In genomic region chr2:33720380-33720898, GRCm38 (mm10) we compare ENCODE assay signal across 13 mouse cellular contexts.
DNase-seq lines count a peak whose midpoint lies in the region; ATAC-seq and TF ChIP-seq lines count a peak whose summit lies in the region.
"Had no signal": no experiment of that assay in that cellular context is flagged by ENCODE, and none has a peak within 500 bp of the region (broad histone marks: within the 10 kb centered on the region; RNA-seq: fewer than 3 reads in every experiment).

No protein-coding gene starts in this region.

- TF ChIP-seq POLR2A in MEL (IDR thresholded peaks at IDR 0.05; ENCODE audit: control insufficient read depth in 1 of 2, insufficient read depth in 1 of 2, low read depth in 1 of 2, low read length in 2 of 2, poor library complexity in 1 of 2) = no peak

- peaks cover 0 to 5% of the 10 kb centered on the region in 2 experiments; a peak in 2 of 4 replicates for H3K36me3 ChIP-seq in MEL (ENCODE audit: control insufficient read depth in 1 of 2, insufficient read depth in 2 of 2, low read length in 2 of 2)
- no peaks in the 10 kb centered on the region for H3K36me3 ChIP-seq in forebrain, postnatal 0 days (ENCODE audit: insufficient read depth)
- H3K36me3 ChIP-seq: G1E had no signal

- peak; percentile 69 for ATAC-seq in forebrain, postnatal 0 days

- peaks cover 5 to 9% of the 10 kb centered on the region in 2 experiments for H3K27me3 ChIP-seq in MEL (ENCODE audit: control insufficient read depth in 1 of 2, insufficient read depth in 2 of 2, low read length in 2 of 2)
- peaks cover 10% of the 10 kb centered on the region for H3K27me3 ChIP-seq in forebrain, postnatal 0 days (ENCODE audit: insufficient read depth, low read length)

- no peaks in the 10 kb centered on the region for H3K9me3 ChIP-seq in MEL (replicated peaks; ENCODE audit: insufficient read depth, low read length)
- no peaks in the 10 kb centered on the region for H3K9me3 ChIP-seq in forebrain, postnatal 0 days (ENCODE audit: low read length)
- H3K9me3 ChIP-seq: G1E had no signal

- no peak for TF ChIP-seq CTCF in gastrocnemius, adult 2 months (IDR thresholded peaks at IDR 0.05)
- no peak for TF ChIP-seq CTCF in MEL (IDR thresholded peaks at IDR 0.05 in 2 of 3, conservative IDR thresholded peaks at IDR 0.05 in 1 of 3; ENCODE audit: control insufficient read depth in 1 of 3, insufficient read depth in 1 of 3, low read depth in 2 of 3, low read length in 3 of 3, poor library complexity in 1 of 3, severe bottlenecking in 1 of 3)
- TF ChIP-seq CTCF in forebrain, postnatal 0 days (IDR thresholded peaks at IDR 0.05; ENCODE audit: low read depth) = no peak

- H3K4me3 ChIP-seq in gastrocnemius, adult 2 months = no peak overlapping the region
- H3K4me3 ChIP-seq in MEL (ENCODE audit: control insufficient read depth in 1 of 2, insufficient read depth in 1 of 2, low read depth in 2 of 2, low read length in 2 of 2) = no peak overlapping the region
- no peak overlapping the region for H3K4me3 ChIP-seq in forebrain, postnatal 0 days (ENCODE audit: low read depth, low read length)
- H3K4me3 ChIP-seq: myocyte had no signal

- no peak for TF ChIP-seq RAD21 in MEL (IDR thresholded peaks at IDR 0.05; ENCODE audit: low read depth, low read length)

- H3K4me2 ChIP-seq in forebrain, postnatal 0 days (ENCODE audit: low read depth) = no peak overlapping the region

- intact Hi-C loops in gastrocnemius, adult 2 months (cut with DNase I) = no loop called here

- peak; percentile 11 for DNase-seq in gastrocnemius, adult 2 months
- DNase-seq in gastrocnemius, adult 8-10 months (ENCODE audit: low spot score in 2 of 2) = no peak
- peak; percentile 32 for DNase-seq in MEL (ENCODE audit: low read depth, low spot score)
- DNase-seq in cerebellum, adult 11-12 months = peak; percentile 65
- DNase-seq in forebrain, postnatal 0 days = peak; percentile 76
- DNase-seq in layer of hippocampus, adult 9-10 months (ENCODE audit: low spot score) = no peak
- no peak for DNase-seq in gastrocnemius, postnatal 25 days
- DNase-seq in ovary, postnatal 10 days (ENCODE audit: low spot score) = no peak
- DNase-seq: B cell, adult 2 months; gastrocnemius, postnatal 10 days; thymus, postnatal 36 days had no signal

- no peaks in the 10 kb centered on the region; a peak in 2 of 4 replicates for H3K4me1 ChIP-seq in MEL (ENCODE audit: control insufficient read depth in 1 of 2, insufficient read depth in 2 of 2, low read length in 2 of 2)
- peaks cover 6% of the 10 kb centered on the region; the same call in 1 of the 2 replicates for H3K4me1 ChIP-seq in forebrain, postnatal 0 days (ENCODE audit: insufficient read depth)

- H3K27ac ChIP-seq in gastrocnemius, adult 2 months = no peak overlapping the region
- H3K27ac ChIP-seq in MEL (ENCODE audit: control insufficient read depth, low read depth, low read length) = no peak overlapping the region
- no peak overlapping the region for H3K27ac ChIP-seq in forebrain, postnatal 0 days (ENCODE audit: low read depth, low read length)

- no peak overlapping the region for H3K9ac ChIP-seq in MEL (ENCODE audit: control insufficient read depth, low read depth, low read length, poor library complexity, severe bottlenecking)
- H3K9ac ChIP-seq in forebrain, postnatal 0 days = no peak overlapping the region

- TF ChIP-seq EP300 in MEL (IDR thresholded peaks at IDR 0.05; ENCODE audit: low read depth in 1 of 2, low read length in 2 of 2) = no peak

- WGBS in forebrain, postnatal 0 days = 18% methylated on average over 9 of the region's 9 CpGs

- H3K79me2 ChIP-seq in MEL (ENCODE audit: control insufficient read depth, insufficient read depth, low read length, poor library complexity) = no peaks in the 10 kb centered on the region

TF ChIP-seq in MEL, 35 proteins besides CTCF, POLR2A, EP300 and RAD21:
- TF ChIP-seq POLR2AphosphoS2 (IDR thresholded peaks at IDR 0.05; ENCODE audit: low read length) = no peak
- TF ChIP-seq NRF1 (IDR thresholded peaks at IDR 0.05; ENCODE audit: insufficient read depth, low read depth, low read length, poor library complexity, severe bottlenecking) = no peak
- TF ChIP-seq RCOR1 (IDR thresholded peaks at IDR 0.05; ENCODE audit: low read depth, low read length) = no peak
- TF ChIP-seq UBTF (IDR thresholded peaks at IDR 0.05; ENCODE audit: borderline replicate concordance, insufficient read depth, low read depth, low read length) = no peak
- no peak for TF ChIP-seq ZMIZ1 (IDR thresholded peaks at IDR 0.05; ENCODE audit: low read depth, low read length)
- TF ChIP-seq TAL1 (IDR thresholded peaks at IDR 0.05; ENCODE audit: low read length) = no peak
- TF ChIP-seq JUND (IDR thresholded peaks at IDR 0.05; ENCODE audit: low read depth, low read length) = no peak
- TF ChIP-seq MXI1 (IDR thresholded peaks at IDR 0.05; ENCODE audit: low read depth, low read length) = no peak
- TF ChIP-seq SMC3 (IDR thresholded peaks at IDR 0.05; ENCODE audit: low read depth, low read length) = no peak

Comparison
In these comparisons a context has a peak if more than half of its experiments do, and no peak if none do; other contexts are left out.
1. DNase-seq: peak in gastrocnemius, adult 2 months (single experiment), MEL (single experiment), cerebellum, adult 11-12 months (single experiment) and forebrain, postnatal 0 days (single experiment); none in gastrocnemius, adult 8-10 months (0 of 2), layer of hippocampus, adult 9-10 months (single experiment), gastrocnemius, postnatal 25 days (single experiment) and ovary, postnatal 10 days (single experiment).